Mouse (Mus musculus): ENCODE data around the gene Pxmp4. TPM values are rescaled to one million over a fixed set of nuclear protein-coding genes. Genes with fewer than 3 reads are reported as not detected.

The Pxmp4 gene
- polyA plus RNA-seq, 1 experiment, result 118 TPM

DNA sequence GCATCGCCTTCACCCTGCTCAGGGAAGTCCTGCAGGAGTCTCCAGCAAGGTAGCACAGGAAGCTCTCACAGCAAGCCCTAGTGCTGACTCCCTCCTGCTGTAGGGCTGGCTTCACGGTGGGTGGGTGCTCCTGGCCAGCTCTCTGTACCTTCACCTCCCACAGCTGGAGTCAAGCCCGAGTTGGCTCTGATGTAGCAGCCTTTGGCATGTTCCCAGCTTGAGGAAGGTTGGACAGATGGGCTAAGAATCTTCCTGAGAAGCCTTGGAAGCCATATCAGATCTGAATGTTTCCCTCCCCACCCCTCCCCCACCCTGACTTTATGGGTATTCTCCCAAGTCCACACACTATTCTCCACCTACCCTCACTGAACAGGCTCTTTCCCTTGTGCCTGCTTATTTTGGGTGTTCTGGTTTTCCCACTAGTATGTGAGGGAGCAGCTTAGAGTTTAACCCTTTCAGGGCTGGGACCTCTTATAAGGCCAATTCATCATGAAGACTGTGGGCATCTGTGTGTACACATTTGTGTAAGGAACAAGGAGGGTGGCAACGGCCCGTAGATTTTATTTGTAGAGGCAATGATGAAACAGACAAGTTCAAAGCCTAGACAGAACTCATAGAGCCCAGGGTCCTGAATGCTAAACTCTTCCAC, 46.2 kb downstream of the Pxmp4 start:
- TF ChIP-seq CTCF (conservative IDR thresholded peaks at IDR 0.05; ENCODE audit: insufficient read depth, insufficient read length, low read depth, low read length) (no peak), POLR2A (IDR thresholded peaks at IDR 0.05; ENCODE audit: low read depth, low read length) (no peak)
- no peak overlapping the region for H3K27ac ChIP-seq (ENCODE audit: insufficient read depth, low read depth, low read length)
- no peaks in the 10 kb centered on the region for H3K36me3 ChIP-seq (ENCODE audit: control insufficient read depth, insufficient read depth, low read length)
- H3K4me1 ChIP-seq (ENCODE audit: control insufficient read depth, insufficient read depth, low read length), result no peaks in the 10 kb centered on the region
- peak; percentile 42 for DNase-seq
- 53% methylated on average over 5 of the region's 5 CpGs for WGBS
- H3K27me3 ChIP-seq (replicated peaks; ENCODE audit: control insufficient read depth, insufficient read depth, low read length), result no peaks in the 10 kb centered on the region
- H3K4me3 ChIP-seq (ENCODE audit: insufficient read depth, low read depth, low read length), result no peak overlapping the region

DNA sequence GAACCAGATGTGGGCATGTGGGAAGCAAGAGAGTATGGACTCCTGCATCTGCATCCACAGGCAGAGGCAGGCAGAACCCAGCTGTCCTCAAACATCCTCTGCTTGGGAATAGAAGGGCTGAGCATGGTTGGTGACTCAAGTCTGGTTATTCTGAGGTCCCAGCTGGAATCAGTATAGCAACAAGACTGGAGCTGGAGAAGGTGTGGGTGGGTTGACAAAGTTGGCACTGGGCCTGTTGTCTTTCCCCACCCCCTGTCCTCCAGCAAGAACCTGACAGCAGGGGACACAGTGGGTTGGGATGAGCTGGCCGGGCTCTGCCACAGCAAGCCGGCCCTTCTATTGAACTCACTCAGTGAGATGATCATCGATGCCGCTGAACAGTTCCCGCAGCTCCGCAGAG, 48.3 kb downstream of the Pxmp4 start:
- H3K27me3 ChIP-seq (replicated peaks; ENCODE audit: control insufficient read depth, insufficient read depth, low read length), result no peaks in the 10 kb centered on the region
- H3K4me1 ChIP-seq (ENCODE audit: control insufficient read depth, insufficient read depth, low read length), result no peaks in the 10 kb centered on the region
- TF ChIP-seq POLR2A (IDR thresholded peaks at IDR 0.05; ENCODE audit: low read depth, low read length) (no peak), CTCF (conservative IDR thresholded peaks at IDR 0.05; ENCODE audit: insufficient read depth, insufficient read length, low read depth, low read length) (no peak)
- H3K4me3 ChIP-seq (ENCODE audit: insufficient read depth, low read depth, low read length), result no peak overlapping the region
- no peak overlapping the region for H3K27ac ChIP-seq (ENCODE audit: insufficient read depth, low read depth, low read length)
- WGBS, result 95% methylated on average over 6 of the region's 6 CpGs
- H3K36me3 ChIP-seq (ENCODE audit: control insufficient read depth, insufficient read depth, low read length), result no peaks in the 10 kb centered on the region
- DNase-seq, result no peak

DNA sequence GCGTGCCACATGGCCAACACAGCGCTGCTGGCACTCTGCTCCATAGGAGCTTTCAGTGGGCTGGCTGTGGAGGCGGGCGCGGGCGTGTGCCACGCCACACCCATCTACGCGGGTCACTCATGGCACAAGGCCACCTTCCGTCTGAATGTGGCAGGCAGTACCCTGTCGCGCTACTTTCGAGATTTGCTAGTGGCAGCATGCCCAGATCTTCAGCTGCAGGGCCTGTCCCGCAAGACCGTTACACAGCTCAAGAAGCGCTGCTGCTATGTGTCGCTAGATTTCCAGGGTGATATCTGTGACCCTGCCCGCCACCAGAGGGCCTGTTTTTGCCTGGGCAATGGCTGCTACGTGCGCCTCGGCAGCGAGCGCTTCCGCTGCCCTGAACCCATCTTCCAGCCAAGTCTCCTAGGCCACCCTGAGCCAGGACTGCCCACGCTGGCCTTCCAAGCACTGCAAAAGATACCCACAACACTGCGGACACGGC, 51.0 kb downstream of the Pxmp4 start:
- TF ChIP-seq POLR2A (IDR thresholded peaks at IDR 0.05; ENCODE audit: low read depth, low read length), result no peak
- peak; percentile 67 for TF ChIP-seq CTCF (conservative IDR thresholded peaks at IDR 0.05; ENCODE audit: insufficient read depth, insufficient read length, low read depth, low read length)
- no peak overlapping the region for H3K27ac ChIP-seq (ENCODE audit: insufficient read depth, low read depth, low read length)
- H3K4me3 ChIP-seq (ENCODE audit: insufficient read depth, low read depth, low read length), result peak overlapping the region; percentile 11; the same call in 1 of the 2 replicates
- no peaks in the 10 kb centered on the region for H3K27me3 ChIP-seq (replicated peaks; ENCODE audit: control insufficient read depth, insufficient read depth, low read length)
- 19% methylated on average over 27 of the region's 27 CpGs for WGBS
- peak; percentile 72 for DNase-seq
- no peaks in the 10 kb centered on the region for H3K36me3 ChIP-seq (ENCODE audit: control insufficient read depth, insufficient read depth, low read length)
- H3K4me1 ChIP-seq (ENCODE audit: control insufficient read depth, insufficient read depth, low read length), result no peaks in the 10 kb centered on the region

DNA sequence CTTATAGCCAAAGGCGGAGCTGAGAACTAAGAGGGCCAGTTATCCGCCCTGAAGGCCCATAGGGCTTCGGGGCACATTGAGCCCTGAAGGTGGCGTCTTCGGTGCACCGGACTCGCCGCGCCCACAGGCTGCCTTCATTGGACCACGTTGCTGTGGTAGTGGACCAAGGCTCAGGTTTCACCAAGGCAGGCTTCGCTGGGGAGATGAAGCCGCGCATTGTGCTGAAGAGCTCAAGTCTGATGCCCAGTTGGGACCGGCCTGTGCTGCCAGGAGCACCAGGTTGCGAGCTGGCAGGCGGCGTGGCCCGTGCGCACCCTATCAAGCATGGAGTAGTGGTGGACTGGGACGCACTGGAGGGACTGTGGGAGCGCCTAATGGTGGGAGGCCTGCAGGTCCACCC, 51.6 kb downstream of the Pxmp4 start:
- H3K4me3 ChIP-seq (ENCODE audit: insufficient read depth, low read depth, low read length), result no peak overlapping the region
- no peaks in the 10 kb centered on the region for H3K27me3 ChIP-seq (replicated peaks; ENCODE audit: control insufficient read depth, insufficient read depth, low read length)
- no peak for DNase-seq
- WGBS, result 41% methylated on average over 21 of the region's 21 CpGs
- H3K36me3 ChIP-seq (ENCODE audit: control insufficient read depth, insufficient read depth, low read length), result no peaks in the 10 kb centered on the region
- no peaks in the 10 kb centered on the region for H3K4me1 ChIP-seq (ENCODE audit: control insufficient read depth, insufficient read depth, low read length)
- no peak overlapping the region for H3K27ac ChIP-seq (ENCODE audit: insufficient read depth, low read depth, low read length)
- TF ChIP-seq CTCF (conservative IDR thresholded peaks at IDR 0.05; ENCODE audit: insufficient read depth, insufficient read length, low read depth, low read length) (no peak), POLR2A (IDR thresholded peaks at IDR 0.05; ENCODE audit: low read depth, low read length) (no peak)

DNA sequence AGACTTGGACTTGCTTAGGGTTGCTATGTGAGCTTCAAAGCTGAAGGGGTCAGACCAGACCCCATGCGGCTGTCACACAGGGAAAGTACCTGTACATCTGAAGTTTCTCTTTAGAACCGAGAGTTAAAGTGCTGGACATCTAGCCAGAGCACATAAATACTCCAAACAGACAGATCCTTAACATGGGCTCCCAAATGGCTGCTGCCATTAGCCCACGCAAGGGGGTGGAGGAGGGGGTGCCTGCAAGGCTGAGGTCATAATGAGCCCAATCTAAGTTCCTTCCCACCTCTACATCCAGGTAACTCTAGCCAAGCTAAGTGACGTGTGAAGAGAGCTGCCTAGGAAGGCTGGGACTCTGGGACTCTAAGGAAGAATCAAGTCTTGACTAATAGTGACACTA, 52.0 kb downstream of the Pxmp4 start, which contains the start of gene Actl10:
TSS of gene Actl10 (plus strand) at position 301 of the 400 bp plus-strand sequence.
- Histone ChIP-seq H3K27ac (ENCODE audit: insufficient read depth, low read depth, low read length) (no peak within 1 kb of the TSS), H3K4me3 (ENCODE audit: insufficient read depth, low read depth, low read length) (peak within 1 kb of the TSS; percentile 11; the same call in 1 of the 2 replicates), H3K4me1 (ENCODE audit: control insufficient read depth, insufficient read depth, low read length) (no peaks in the 10 kb centered on the region), H3K27me3 (replicated peaks; ENCODE audit: control insufficient read depth, insufficient read depth, low read length) (no peaks in the 10 kb centered on the region), H3K36me3 (ENCODE audit: control insufficient read depth, insufficient read depth, low read length) (no peaks in the 10 kb centered on the region)
- TF ChIP-seq POLR2A (IDR thresholded peaks at IDR 0.05; ENCODE audit: low read depth, low read length), result no peak
- TF ChIP-seq CTCF (conservative IDR thresholded peaks at IDR 0.05; ENCODE audit: insufficient read depth, insufficient read length, low read depth, low read length), result no peak
- WGBS, result 85% methylated on average over 4 of the region's 4 CpGs
- no peak for DNase-seq

DNA sequence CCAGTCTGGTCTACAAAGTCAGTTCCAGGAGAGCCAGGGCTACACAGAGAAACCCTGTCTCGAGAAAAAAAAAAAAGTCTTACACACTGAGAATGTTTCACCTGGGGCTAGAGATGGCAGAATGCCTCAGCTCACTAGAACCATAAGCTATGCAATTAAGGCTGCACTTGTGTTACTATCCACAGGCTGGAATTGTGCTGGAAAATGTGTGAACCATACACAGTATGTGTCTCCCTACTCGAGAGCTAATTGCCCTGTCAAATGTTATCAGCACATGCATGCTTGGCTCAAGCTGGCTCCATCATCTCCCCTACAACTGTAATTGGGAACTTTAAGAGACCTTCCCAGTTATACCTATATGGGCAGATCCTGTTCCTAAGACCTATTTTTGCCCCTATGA, 52.6 kb downstream of the Pxmp4 start:
- TF ChIP-seq POLR2A (IDR thresholded peaks at IDR 0.05; ENCODE audit: low read depth, low read length) (no peak), CTCF (conservative IDR thresholded peaks at IDR 0.05; ENCODE audit: insufficient read depth, insufficient read length, low read depth, low read length) (no peak)

DNA sequence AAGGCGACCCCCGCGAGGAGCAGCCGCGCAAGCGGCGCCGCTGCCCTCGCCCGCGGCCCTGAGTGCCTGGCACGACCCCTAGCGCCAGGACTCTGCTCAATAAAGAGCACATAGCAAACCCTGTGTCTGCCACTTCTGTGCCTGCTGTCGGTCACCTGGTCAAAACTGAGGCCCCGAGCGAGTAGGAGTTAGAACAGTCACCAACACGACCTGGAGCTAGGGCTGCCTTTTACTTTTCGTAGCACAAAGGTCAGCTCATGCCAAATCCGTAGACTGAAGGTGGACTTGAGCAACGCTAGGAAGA, 53.7 kb downstream of the Pxmp4 start:
- H3K4me1 ChIP-seq (ENCODE audit: control insufficient read depth, insufficient read depth, low read length), result no peaks in the 10 kb centered on the region
- no peak overlapping the region for H3K27ac ChIP-seq (ENCODE audit: insufficient read depth, low read depth, low read length)
- no peak for TF ChIP-seq POLR2A (IDR thresholded peaks at IDR 0.05; ENCODE audit: low read depth, low read length)
- TF ChIP-seq CTCF (conservative IDR thresholded peaks at IDR 0.05; ENCODE audit: insufficient read depth, insufficient read length, low read depth, low read length), result 0 out of 2 replicates have a peak, but pooled peaks have one; percentile 6
- no peaks in the 10 kb centered on the region for H3K27me3 ChIP-seq (replicated peaks; ENCODE audit: control insufficient read depth, insufficient read depth, low read length)
- no peak for DNase-seq
- 18% methylated on average over 20 of the region's 20 CpGs for WGBS
- no peaks in the 10 kb centered on the region for H3K36me3 ChIP-seq (ENCODE audit: control insufficient read depth, insufficient read depth, low read length)
- no peak overlapping the region for H3K4me3 ChIP-seq (ENCODE audit: insufficient read depth, low read depth, low read length)

More for the DNA sequence above, 52.6 kb downstream of the Pxmp4 start:
- Histone ChIP-seq H3K27me3 (replicated peaks; ENCODE audit: control insufficient read depth, insufficient read depth, low read length) (no peaks in the 10 kb centered on the region), H3K4me1 (ENCODE audit: control insufficient read depth, insufficient read depth, low read length) (no peaks in the 10 kb centered on the region), H3K27ac (ENCODE audit: insufficient read depth, low read depth, low read length) (no peak overlapping the region), H3K36me3 (ENCODE audit: control insufficient read depth, insufficient read depth, low read length) (no peaks in the 10 kb centered on the region), H3K4me3 (ENCODE audit: insufficient read depth, low read depth, low read length) (no peak overlapping the region)
- DNase-seq, result no peak
- WGBS, result 88% methylated on average over 2 of the region's 2 CpGs
